Mouse (Mus musculus) forebrain, embryonic 16.5 days (tissue): ENCODE measurements around the gene Pgbd1. TPM values are rescaled to one million over a fixed set of nuclear protein-coding genes. Genes with fewer than 3 reads are reported as not detected.
"Not testable (repeated sequence)": the region's sequence is repeated elsewhere in the genome, so short reads cannot be mapped to it uniquely, and the experiment has no call there.

Experiments used
- ATAC-seq: fragments of 200-750 bp; cut with Nextera tagmentation; 2 replicates; pipeline ENCODE4 v1.8.0; 2017; ENCODE audit warnings: mild to moderate bottlenecking, moderate library complexity
- H3K27ac ChIP-seq: fragments of 300-500 bp; sonication (generic); 2 replicates; pipeline ENCODE4 v1.5.1; 2014; ENCODE audit warnings: low read length, control low read depth
- H3K27me3 ChIP-seq: fragments of 300-500 bp; sonication (generic); replicated peaks from 2 replicates; pipeline ENCODE4 v1.6.1; 2014; ENCODE audit warnings: low read length; ENCODE audit not compliant: control insufficient read depth, insufficient read depth
- H3K36me3 ChIP-seq: fragments of 300-500 bp; sonication (generic); 2 replicates; pipeline ENCODE4 v1.6.1; 2014; ENCODE audit not compliant: control insufficient read depth, insufficient read depth
- H3K4me1 ChIP-seq: fragments of 300-500 bp; sonication (generic); replicated peaks from 2 replicates; pipeline ENCODE4 v1.6.1; 2014; ENCODE audit warnings: low read length; ENCODE audit not compliant: control insufficient read depth, insufficient read depth
- H3K4me2 ChIP-seq: fragments of 300-500 bp; sonication (generic); 2 replicates; pipeline ENCODE4 v1.6.1; 2014; ENCODE audit warnings: mild to moderate bottlenecking, low read length, control low read depth
- H3K4me3 ChIP-seq: fragments of 300-500 bp; sonication (generic); replicated peaks from 2 replicates; pipeline ENCODE4 v1.5.1; 2014; ENCODE audit warnings: mild to moderate bottlenecking, low read length, control low read depth
- H3K9ac ChIP-seq: fragments of 300-500 bp; sonication (generic); replicated peaks from 2 replicates; pipeline ENCODE4 v1.6.1; 2014; ENCODE audit warnings: low read depth, low read length, control low read depth
- H3K9me3 ChIP-seq: fragments of 300-500 bp; sonication (generic); 2 replicates; pipeline ENCODE4 v1.6.1; 2016; ENCODE audit warnings: low read length; ENCODE audit not compliant: control insufficient read depth
- WGBS: fragments of 180-500 bp; shearing (Covaris S2); extraction: QIAGEN DNeasy Blood & Tissue Kit; methylation state at CpG from one replicate; pipeline ENCODE4 v1.1.7; 2014; 5-methylcytosine and 5-hydroxymethylcytosine counted together
- polyA plus RNA-seq: library from polyadenylated mRNA; unstranded; fragments of >200 nt; fragmentation: Nextera tagmentation; extraction: Ambion mirVana; gene quantifications from 2 replicates; pipeline ENCODE4 v1.2.1, GENCODE M21; 2015

Pgbd1 gene
- 2.0 and 3.4 TPM in 2 replicates for polyA plus RNA-seq

- no peaks in the 10 kb centered on the region for H3K27me3 ChIP-seq
- under 1% methylated on average over 32 of the region's 32 CpGs for WGBS
- H3K36me3 ChIP-seq: peaks cover 15% of the 10 kb centered on the region; the same call in 1 of the 2 replicates
- ATAC-seq: peak; percentile 91
- peak within 1 kb of the TSS; percentile 68 for H3K4me3 ChIP-seq
- peaks cover 9% of the 10 kb centered on the region for H3K4me1 ChIP-seq
- H3K9me3 ChIP-seq: no peaks in the 10 kb centered on the region
- peak within 1 kb of the TSS; percentile 96 for H3K4me2 ChIP-seq
- H3K27ac ChIP-seq: peak within 1 kb of the TSS; percentile 66
- H3K9ac ChIP-seq: peak within 1 kb of the TSS; percentile 77
These were observed at the start of gene Pgbd1 for GRCm38 (mm10) chr13:21440503-21441206. TSS of gene Pgbd1 (minus strand) at chr13:21441058.

- no peak overlapping the region for H3K27ac ChIP-seq
- H3K9ac ChIP-seq: no peak overlapping the region
- 0 out of 2 replicates have a peak, but pooled peaks cover 3% of the 10 kb centered on the region for H3K4me1 ChIP-seq
- peaks cover 10% of the 10 kb centered on the region for H3K36me3 ChIP-seq
- no peaks in the 10 kb centered on the region for H3K9me3 ChIP-seq
- no peaks in the 10 kb centered on the region for H3K27me3 ChIP-seq
- no peak overlapping the region for H3K4me3 ChIP-seq
- 94% methylated on average over 1 of the region's 1 CpGs for WGBS
- H3K4me2 ChIP-seq: no peak overlapping the region
- ATAC-seq: no peak
These were observed 46.0 kb upstream of the Pgbd1 start for GRCm38 (mm10) chr13:21486881-21487280.

DNA sequence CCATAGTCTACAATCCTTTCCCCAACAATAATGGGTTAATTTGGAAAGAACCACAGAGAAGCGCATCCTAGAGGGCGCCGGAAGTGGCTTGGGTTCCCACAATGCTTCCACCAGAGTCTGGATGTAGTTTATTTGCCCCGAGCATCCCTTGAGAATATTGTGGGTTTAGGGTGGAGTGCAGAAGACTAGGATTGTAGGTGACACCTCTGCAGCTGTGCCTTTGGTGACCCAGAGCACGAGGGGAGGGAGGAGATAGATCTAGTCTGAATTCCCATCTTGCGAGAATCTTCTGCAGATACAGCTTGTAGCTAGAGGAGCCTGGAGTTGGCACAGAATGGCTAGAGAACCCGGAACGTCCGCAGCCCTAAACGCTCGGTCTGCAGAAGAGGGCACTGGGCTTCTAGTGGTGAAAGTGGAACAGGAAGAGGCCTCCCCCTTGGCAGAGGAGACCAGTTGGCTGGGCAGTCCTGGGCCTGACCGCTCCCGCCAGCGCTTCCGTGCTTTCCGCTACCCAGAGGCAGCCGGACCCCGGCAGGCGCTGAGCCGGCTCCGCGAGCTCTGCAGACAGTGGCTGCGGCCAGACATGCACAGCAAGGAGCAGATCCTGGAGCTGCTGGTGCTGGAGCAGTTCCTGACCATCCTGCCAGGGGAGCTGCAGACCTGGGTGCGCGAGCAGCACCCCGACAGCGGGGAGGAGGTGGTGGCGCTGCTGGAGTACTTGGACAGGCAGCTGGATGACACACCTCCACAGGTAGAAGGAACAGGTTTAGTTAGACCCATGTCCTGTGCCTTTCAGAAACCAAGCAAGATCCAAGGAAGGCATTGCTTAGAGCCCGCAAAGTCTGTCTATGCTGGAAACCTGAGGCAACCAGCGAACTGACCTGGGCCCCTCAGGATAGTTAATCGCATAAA is 38.2 kb upstream of the Pgbd1 start, which contains the start of the genes Zkscan4 and Gm10065:
Gene Zkscan4, plus strand, starts transcription at position 149 of the 912 bp plus-strand sequence.
Gene Gm10065, minus strand, starts transcription at position 683 of the 912 bp plus-strand sequence.
- H3K27me3 ChIP-seq, H3K36me3 ChIP-seq, H3K9me3 ChIP-seq: not testable (repeated sequence)
- peak; percentile 95 for ATAC-seq
- peak within 1 kb of the TSS; percentile 77 for H3K9ac ChIP-seq
- peak within 1 kb of the TSS; percentile 85 for H3K27ac ChIP-seq
- WGBS: 2% methylated on average over 31 of the region's 31 CpGs
- peak within 1 kb of the TSS; percentile 81 for H3K4me3 ChIP-seq
- H3K4me1 ChIP-seq: peaks cover 12% of the 10 kb centered on the region
- H3K4me2 ChIP-seq: peak within 1 kb of the TSS; percentile 59

- no peak overlapping the region for H3K4me2 ChIP-seq
- H3K4me1 ChIP-seq: no peaks in the 10 kb centered on the region; the same call in 1 of the 2 replicates
- ATAC-seq: no peak
- H3K9me3 ChIP-seq: no peaks in the 10 kb centered on the region
- no peak overlapping the region for H3K4me3 ChIP-seq
- H3K36me3 ChIP-seq: no peaks in the 10 kb centered on the region
- no peak overlapping the region for H3K27ac ChIP-seq
- peaks cover 7% of the 10 kb centered on the region; the same call in 1 of the 2 replicates for H3K27me3 ChIP-seq
- H3K9ac ChIP-seq: no peak overlapping the region
- 26% methylated on average over 4 of the region's 4 CpGs for WGBS
These were observed 31.6 kb upstream of the Pgbd1 start for GRCm38 (mm10) chr13:21472427-21472826.

- ATAC-seq: no peak
- no peak overlapping the region for H3K9ac ChIP-seq
- H3K27me3 ChIP-seq: peaks cover 7% of the 10 kb centered on the region; the same call in 1 of the 2 replicates
- no peaks in the 10 kb centered on the region; the same call in 1 of the 2 replicates for H3K4me1 ChIP-seq
- no peaks in the 10 kb centered on the region for H3K9me3 ChIP-seq
- no peaks in the 10 kb centered on the region for H3K36me3 ChIP-seq
- 18% methylated on average over 9 of the region's 9 CpGs for WGBS
- no peak overlapping the region; the same call in 1 of the 2 replicates for H3K4me3 ChIP-seq
- peak overlapping the region; percentile 93 for H3K4me2 ChIP-seq
- H3K27ac ChIP-seq: no peak overlapping the region
These were observed 28.2 kb upstream of the Pgbd1 start for GRCm38 (mm10) chr13:21469097-21469496.

DNA sequence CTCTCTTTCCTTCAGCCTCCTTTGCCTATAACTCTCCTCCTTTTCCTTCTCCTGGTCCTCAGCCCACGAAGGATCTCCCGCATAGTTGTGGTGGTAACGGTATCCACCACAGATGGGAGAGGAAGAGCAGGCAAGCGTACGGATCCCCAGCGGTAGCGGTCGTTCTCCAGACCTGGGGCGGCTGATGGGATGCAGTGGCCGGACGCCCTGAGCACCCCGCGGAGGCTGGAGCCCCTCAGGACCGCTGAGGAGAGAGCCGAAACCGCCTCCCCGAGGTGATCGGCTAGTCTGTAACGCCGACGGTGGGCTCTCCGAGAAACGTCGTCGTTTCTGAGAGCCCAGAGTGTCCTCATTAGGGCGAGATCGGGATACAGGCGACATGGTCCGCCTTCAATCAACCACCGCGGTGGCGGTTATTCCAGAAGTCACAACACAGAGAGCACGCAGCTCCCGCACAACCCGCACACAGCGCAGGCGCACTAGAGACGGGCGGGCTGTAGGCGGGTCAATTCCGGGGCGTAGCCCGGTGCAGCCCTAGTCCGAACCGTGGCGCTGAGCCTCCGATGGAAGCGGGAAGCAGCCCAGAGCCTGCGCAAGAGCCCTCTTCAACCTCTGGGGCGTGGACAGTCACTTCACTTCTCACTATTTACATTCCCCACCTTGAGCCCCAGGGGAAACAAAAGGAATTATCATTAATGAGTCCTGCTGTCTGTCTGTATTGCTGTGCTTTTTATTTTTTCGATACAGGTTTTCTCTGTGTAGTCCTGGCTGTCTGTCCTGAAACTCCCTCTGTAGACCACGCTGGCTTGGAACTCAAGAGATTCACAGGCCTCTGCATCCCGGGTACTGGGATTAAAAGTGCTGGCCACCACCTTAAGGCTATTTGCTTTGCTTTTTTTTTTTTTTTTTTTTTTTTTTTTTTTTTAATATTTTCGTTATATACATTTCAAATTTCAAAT is 27.5 kb upstream of the Pgbd1 start, which contains the start of gene Nkapl:
Gene Nkapl, minus strand, starts transcription at position 449 of the 959 bp plus-strand sequence.
- peak; percentile 99 for ATAC-seq
- WGBS: under 1% methylated on average over 53 of the region's 54 CpGs
- no peaks in the 10 kb centered on the region; the same call in 1 of the 2 replicates for H3K4me1 ChIP-seq
- no peaks in the 10 kb centered on the region for H3K9me3 ChIP-seq
- H3K27ac ChIP-seq: peak within 1 kb of the TSS; percentile 66
- H3K4me3 ChIP-seq: peak within 1 kb of the TSS; percentile 71
- H3K9ac ChIP-seq: peak within 1 kb of the TSS; percentile 85
- no peaks in the 10 kb centered on the region for H3K36me3 ChIP-seq
- H3K27me3 ChIP-seq: peaks cover 7% of the 10 kb centered on the region; the same call in 1 of the 2 replicates
- H3K4me2 ChIP-seq: peak within 1 kb of the TSS; percentile 93

DNA sequence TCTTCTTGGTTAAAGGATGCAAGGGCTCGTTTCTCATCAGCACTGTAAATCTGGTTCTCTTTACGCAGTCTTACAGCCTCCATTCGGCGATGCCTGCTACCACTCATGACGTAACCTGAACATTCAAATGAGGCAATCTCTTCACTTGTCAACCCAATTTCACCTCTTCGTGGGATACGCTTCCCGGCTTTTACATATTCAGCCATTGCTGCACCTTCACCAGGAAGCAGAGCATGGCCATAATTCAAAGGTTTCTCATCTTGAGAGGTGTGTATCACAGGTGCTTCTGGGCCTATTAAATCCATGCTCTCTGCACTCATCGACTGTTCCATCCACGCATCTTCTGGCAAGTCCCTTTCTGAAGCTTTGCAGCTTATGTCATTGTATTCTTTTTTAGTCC is 26.5 kb upstream of the Pgbd1 start:
- H3K9ac ChIP-seq: no peak overlapping the region
- no peak overlapping the region for H3K4me2 ChIP-seq
- H3K4me1 ChIP-seq: no peaks in the 10 kb centered on the region; the same call in 1 of the 2 replicates
- H3K9me3 ChIP-seq: no peaks in the 10 kb centered on the region
- H3K27ac ChIP-seq: no peak overlapping the region
- H3K4me3 ChIP-seq: no peak overlapping the region
- H3K36me3 ChIP-seq: no peaks in the 10 kb centered on the region
- H3K27me3 ChIP-seq: peaks cover 7% of the 10 kb centered on the region; the same call in 1 of the 2 replicates
- WGBS: 91% methylated on average over 10 of the region's 10 CpGs
- no peak for ATAC-seq

DNA sequence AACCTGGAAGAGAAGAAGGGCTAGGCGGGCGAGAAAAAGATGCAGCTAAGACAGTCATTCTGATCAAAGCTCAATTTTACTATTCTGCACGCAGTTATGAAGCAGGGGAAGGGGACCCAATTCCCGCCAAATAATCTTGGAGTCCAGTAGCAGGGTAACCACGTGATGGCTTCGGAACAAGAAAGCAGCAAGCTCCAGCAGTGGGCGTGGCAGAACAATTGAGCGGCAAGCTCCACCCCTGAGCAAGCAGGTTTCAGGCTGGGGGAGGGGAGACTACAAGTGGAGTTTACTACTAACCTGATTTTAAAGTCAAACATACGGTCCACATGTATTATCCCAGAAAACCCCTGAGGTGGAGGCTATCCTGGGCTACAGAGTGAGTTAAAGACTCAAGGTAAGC is 21.7 kb upstream of the Pgbd1 start:
- not testable (repeated sequence) for H3K9ac ChIP-seq, H3K9me3 ChIP-seq, H3K4me1 ChIP-seq, H3K36me3 ChIP-seq, H3K27ac ChIP-seq, ATAC-seq, H3K4me3 ChIP-seq, H3K27me3 ChIP-seq, H3K4me2 ChIP-seq
- 49% methylated on average over 9 of the region's 9 CpGs for WGBS
